Mouse (Mus musculus) embryonic fibroblast, embryonic 13.5 days (primary cell): ENCODE data around the gene Sdk1.

Source experiments
- CTCF ChIP-seq: IDR thresholded peaks from 2 replicates; pipeline ENCODE4 v1.5.1; 2011; ENCODE audit warnings: mild to moderate bottlenecking, control low read depth, low read length, moderate library complexity, borderline replicate concordance; ENCODE audit not compliant: insufficient read depth
- POLR2A ChIP-seq: IDR thresholded peaks from 2 replicates; pipeline ENCODE4 v1.6.1; 2011; ENCODE audit warnings: low read depth, mild to moderate bottlenecking, control low read depth, low read length, moderate library complexity

- TF ChIP-seq CTCF, result no peak
- no peak for TF ChIP-seq POLR2A
Measured at GRCm38 (mm10) chr5:141468821-141469220, 227.5 kb downstream of the Sdk1 start.
